Mouse (Mus musculus): ENCODE data around the gene Upk1a. TPM values are rescaled to one million over a fixed set of nuclear protein-coding genes. Genes with fewer than 3 reads are reported as not detected.

The Upk1a gene
- polyA plus RNA-seq, 1 experiment from 2014 or later: 7.4 TPM

- no peak overlapping the region for H3K9ac ChIP-seq
- no peaks in the 10 kb centered on the region for H3K27me3 ChIP-seq (replicated peaks)
- WGBS: 91% methylated on average over 3 of the region's 3 CpGs
- no peak for ATAC-seq (ENCODE audit: insufficient read depth, low FRiP score, low read depth)
- H3K9me3 ChIP-seq: no peaks in the 10 kb centered on the region
- H3K4me1 ChIP-seq: no peaks in the 10 kb centered on the region
- H3K4me2 ChIP-seq: no peak overlapping the region
- H3K4me3 ChIP-seq (replicated peaks): no peak overlapping the region
- H3K36me3 ChIP-seq: peaks cover 45% of the 10 kb centered on the region
- H3K27ac ChIP-seq: no peak overlapping the region
Measured at GRCm38 (mm10) chr7:30619202-30619601, 6.6 kb upstream of the Upk1a start.

- H3K36me3 ChIP-seq: peaks cover 44% of the 10 kb centered on the region
- H3K27me3 ChIP-seq (replicated peaks): no peaks in the 10 kb centered on the region
- no peak overlapping the region for H3K4me2 ChIP-seq
- H3K9me3 ChIP-seq: no peaks in the 10 kb centered on the region
- no peak overlapping the region for H3K4me3 ChIP-seq (replicated peaks)
- no peaks in the 10 kb centered on the region for H3K4me1 ChIP-seq
- no peak for ATAC-seq (ENCODE audit: insufficient read depth, low FRiP score, low read depth)
- no peak overlapping the region for H3K27ac ChIP-seq
- WGBS: 93% methylated on average over 9 of the region's 9 CpGs
- H3K9ac ChIP-seq: no peak overlapping the region
Measured at GRCm38 (mm10) chr7:30618658-30619057, 6.0 kb upstream of the Upk1a start.

GRCm38 (mm10) chr7:30615049-30615760 is 2.6 kb upstream of the Upk1a start:
- Histone ChIP-seq H3K9ac (no peak overlapping the region), H3K4me1 (no peaks in the 10 kb centered on the region), H3K27me3 (replicated peaks) (no peaks in the 10 kb centered on the region), H3K4me2 (no peak overlapping the region), H3K9me3 (no peaks in the 10 kb centered on the region), H3K4me3 (replicated peaks) (no peak overlapping the region), H3K36me3 (peaks cover 32% of the 10 kb centered on the region), H3K27ac (no peak overlapping the region)
- no peak for ATAC-seq (ENCODE audit: insufficient read depth, low FRiP score, low read depth)
- 53% methylated on average over 5 of the region's 5 CpGs for WGBS

- Histone ChIP-seq H3K4me3 (replicated peaks) (no peak overlapping the region), H3K36me3 (peaks cover 31% of the 10 kb centered on the region), H3K4me1 (no peaks in the 10 kb centered on the region), H3K27me3 (replicated peaks) (no peaks in the 10 kb centered on the region), H3K27ac (no peak overlapping the region), H3K9me3 (no peaks in the 10 kb centered on the region), H3K4me2 (no peak overlapping the region), H3K9ac (no peak overlapping the region)
- WGBS: 64% methylated on average over 2 of the region's 2 CpGs
- ATAC-seq (ENCODE audit: insufficient read depth, low FRiP score, low read depth): no peak
Measured at GRCm38 (mm10) chr7:30614454-30614853, 1.8 kb upstream of the Upk1a start.

- Histone ChIP-seq H3K9ac (no peak overlapping the region), H3K4me1 (no peaks in the 10 kb centered on the region), H3K4me3 (replicated peaks) (no peak overlapping the region), H3K9me3 (no peaks in the 10 kb centered on the region), H3K4me2 (no peak overlapping the region), H3K36me3 (peaks cover 23% of the 10 kb centered on the region), H3K27ac (no peak overlapping the region), H3K27me3 (replicated peaks) (no peaks in the 10 kb centered on the region)
- WGBS: 23% methylated on average over 14 of the region's 14 CpGs
- peak; percentile 70 for ATAC-seq (ENCODE audit: insufficient read depth, low FRiP score, low read depth)
Measured at GRCm38 (mm10) chr7:30613529-30614112, 974 bp upstream of the Upk1a start.

GRCm38 (mm10) chr7:30610043-30610442 is 2.6 kb downstream of the Upk1a start:
- ATAC-seq (ENCODE audit: insufficient read depth, low FRiP score, low read depth): peak; percentile 51; the same call in 1 of the 2 replicates
- H3K4me2 ChIP-seq: no peak overlapping the region
- no peaks in the 10 kb centered on the region for H3K27me3 ChIP-seq (replicated peaks)
- H3K4me3 ChIP-seq (replicated peaks): no peak overlapping the region
- H3K36me3 ChIP-seq: no peaks in the 10 kb centered on the region
- H3K9me3 ChIP-seq: no peaks in the 10 kb centered on the region
- H3K4me1 ChIP-seq: no peaks in the 10 kb centered on the region
- no peak overlapping the region for H3K9ac ChIP-seq
- WGBS: 45% methylated on average over 7 of the region's 7 CpGs
- H3K27ac ChIP-seq: no peak overlapping the region

GRCm38 (mm10) chr7:30608476-30608875 is 4.2 kb downstream of the Upk1a start:
- Histone ChIP-seq H3K9ac (no peak overlapping the region), H3K27ac (no peak overlapping the region), H3K4me3 (replicated peaks) (no peak overlapping the region), H3K27me3 (replicated peaks) (no peaks in the 10 kb centered on the region), H3K9me3 (no peaks in the 10 kb centered on the region), H3K4me2 (no peak overlapping the region), H3K4me1 (no peaks in the 10 kb centered on the region), H3K36me3 (no peaks in the 10 kb centered on the region)
- WGBS: 55% methylated on average over 14 of the region's 16 CpGs
- no peak for ATAC-seq (ENCODE audit: insufficient read depth, low FRiP score, low read depth)

- H3K4me1 ChIP-seq: 0 out of 2 replicates have a peak, but pooled peaks cover 5% of the 10 kb centered on the region
- no peak overlapping the region for H3K4me3 ChIP-seq (replicated peaks)
- H3K36me3 ChIP-seq: no peaks in the 10 kb centered on the region
- H3K9me3 ChIP-seq: no peaks in the 10 kb centered on the region
- no peak overlapping the region for H3K9ac ChIP-seq
- H3K27me3 ChIP-seq (replicated peaks): no peaks in the 10 kb centered on the region
- no peak for ATAC-seq (ENCODE audit: insufficient read depth, low FRiP score, low read depth)
- no peak overlapping the region for H3K27ac ChIP-seq
- no peak overlapping the region for H3K4me2 ChIP-seq
- 27% methylated on average over 8 of the region's 8 CpGs for WGBS
Measured at GRCm38 (mm10) chr7:30607706-30608309, 4.8 kb downstream of the Upk1a start.

- no peak for ATAC-seq (ENCODE audit: insufficient read depth, low FRiP score, low read depth)
- H3K36me3 ChIP-seq: no peaks in the 10 kb centered on the region
- no peak overlapping the region for H3K9ac ChIP-seq
- no peaks in the 10 kb centered on the region for H3K9me3 ChIP-seq
- H3K4me1 ChIP-seq: 0 out of 2 replicates have a peak, but pooled peaks cover 12% of the 10 kb centered on the region
- 76% methylated on average over 8 of the region's 8 CpGs for WGBS
- no peak overlapping the region for H3K4me2 ChIP-seq
- no peak overlapping the region for H3K27ac ChIP-seq
- no peaks in the 10 kb centered on the region for H3K27me3 ChIP-seq (replicated peaks)
- H3K4me3 ChIP-seq (replicated peaks): no peak overlapping the region
Measured at GRCm38 (mm10) chr7:30604944-30605343, 7.7 kb downstream of the Upk1a start.

GRCm38 (mm10) chr7:30604424-30604823 is 8.2 kb downstream of the Upk1a start:
- H3K36me3 ChIP-seq: no peaks in the 10 kb centered on the region

GRCm38 (mm10) chr7:30602583-30602982 is 10.1 kb downstream of the Upk1a start:
- no peaks in the 10 kb centered on the region for H3K27me3 ChIP-seq (replicated peaks)
- H3K9ac ChIP-seq: no peak overlapping the region
- no peaks in the 10 kb centered on the region for H3K36me3 ChIP-seq
- no peak overlapping the region for H3K4me3 ChIP-seq (replicated peaks)
- no peaks in the 10 kb centered on the region for H3K9me3 ChIP-seq
- 0 out of 2 replicates have a peak, but pooled peaks cover 16% of the 10 kb centered on the region for H3K4me1 ChIP-seq
- WGBS: 23% methylated on average over 3 of the region's 3 CpGs
- peak; percentile 73 for ATAC-seq (ENCODE audit: insufficient read depth, low FRiP score, low read depth)
- 0 out of 2 replicates have a peak overlapping the region, but pooled peaks have one; percentile 5 for H3K4me2 ChIP-seq
- H3K27ac ChIP-seq: peak overlapping the region; percentile 74

More at GRCm38 (mm10) chr7:30604424-30604823, 8.2 kb downstream of the Upk1a start:
- no peak overlapping the region for H3K27ac ChIP-seq
- no peak overlapping the region for H3K4me3 ChIP-seq (replicated peaks)
- H3K9me3 ChIP-seq: no peaks in the 10 kb centered on the region
- H3K27me3 ChIP-seq (replicated peaks): no peaks in the 10 kb centered on the region
- H3K4me2 ChIP-seq: no peak overlapping the region
- no peak for ATAC-seq (ENCODE audit: insufficient read depth, low FRiP score, low read depth)
- H3K4me1 ChIP-seq: 0 out of 2 replicates have a peak, but pooled peaks cover 16% of the 10 kb centered on the region
- no peak overlapping the region for H3K9ac ChIP-seq
- 50% methylated on average over 8 of the region's 8 CpGs for WGBS

GRCm38 (mm10) chr7:30600651-30601050 is 12.0 kb downstream of the Upk1a start:
- no peak overlapping the region for H3K9ac ChIP-seq
- H3K36me3 ChIP-seq: no peaks in the 10 kb centered on the region
- H3K4me3 ChIP-seq (replicated peaks): no peak overlapping the region
- no peak for ATAC-seq (ENCODE audit: insufficient read depth, low FRiP score, low read depth)
- no peaks in the 10 kb centered on the region for H3K9me3 ChIP-seq
- peak overlapping the region; percentile 33 for H3K4me2 ChIP-seq
- 62% methylated on average over 7 of the region's 7 CpGs for WGBS
- peak overlapping the region; percentile 83 for H3K27ac ChIP-seq
- no peaks in the 10 kb centered on the region for H3K27me3 ChIP-seq (replicated peaks)
- H3K4me1 ChIP-seq: 0 out of 2 replicates have a peak, but pooled peaks cover 16% of the 10 kb centered on the region
